Mouse (Mus musculus) limb, embryonic 14.5 days (tissue): ENCODE measurements around the gene St3gal3. TPM values are rescaled to one million over a fixed set of nuclear protein-coding genes. Genes with fewer than 3 reads are reported as not detected.

Experiments
- ATAC-seq: fragments of 200-750 bp; cut with Nextera tagmentation; 2 replicates; pipeline ENCODE4 v1.8.0; 2017; ENCODE audit warnings: low read depth, moderate number of reproducible peaks, moderate TSS enrichment; ENCODE audit not compliant: low FRiP score
- DNase-seq: peaks from one replicate; pipeline ENCODE4 v3.0.0-alpha.2; 2015; ENCODE audit warnings: low spot score
- H3K27ac ChIP-seq: fragments of 300-500 bp; sonication (generic); replicated peaks from 2 replicates; pipeline ENCODE4 v1.5.1; 2014; ENCODE audit warnings: low read depth, mild to moderate bottlenecking, low read length, moderate library complexity, mixed read lengths
- H3K27me3 ChIP-seq: fragments of 300-500 bp; sonication (generic); 2 replicates; pipeline ENCODE4 v1.6.1; 2014; ENCODE audit warnings: low read length, mixed read lengths; ENCODE audit not compliant: control insufficient read depth, insufficient read depth
- H3K36me3 ChIP-seq: fragments of 300-500 bp; sonication (generic); 2 replicates; pipeline ENCODE4 v1.6.1; 2014; ENCODE audit warnings: mild to moderate bottlenecking, low read length, moderate library complexity, mixed read lengths; ENCODE audit not compliant: control insufficient read depth, insufficient read depth
- H3K4me1 ChIP-seq: fragments of 300-500 bp; sonication (generic); 2 replicates; pipeline ENCODE4 v1.6.1; 2014; ENCODE audit warnings: antibody characterized with exemption, low read length, mixed read lengths; ENCODE audit not compliant: control insufficient read depth, insufficient read depth
- H3K4me2 ChIP-seq: fragments of 300-500 bp; sonication (generic); replicated peaks from 2 replicates; pipeline ENCODE4 v1.6.1; 2014; ENCODE audit warnings: low read depth, mild to moderate bottlenecking, low read length, moderate library complexity; ENCODE audit not compliant: severe bottlenecking
- H3K4me3 ChIP-seq: fragments of 300-500 bp; sonication (generic); replicated peaks from 2 replicates; pipeline ENCODE4 v1.5.1; 2014; ENCODE audit warnings: low read length
- H3K9ac ChIP-seq: fragments of 300-500 bp; sonication (generic); 2 replicates; pipeline ENCODE4 v1.6.1; 2014; ENCODE audit warnings: mild to moderate bottlenecking, low read depth, low read length, moderate library complexity; ENCODE audit not compliant: severe bottlenecking
- H3K9me3 ChIP-seq: fragments of 300-500 bp; sonication (generic); 2 replicates; pipeline ENCODE4 v1.6.1; 2016; ENCODE audit warnings: low read length; ENCODE audit not compliant: control insufficient read depth
- POLR2A ChIP-seq: fragments of 200-500 bp; IDR thresholded peaks from 2 replicates; pipeline ENCODE4 v1.8.0; 2012; ENCODE audit warnings: inconsistent platforms, mild to moderate bottlenecking, moderate library complexity, borderline replicate concordance; ENCODE audit not compliant: insufficient read depth, insufficient read length; ENCODE audit errors: extremely low read depth
- WGBS: fragments of 180-500 bp; shearing (Covaris S2); extraction: QIAGEN DNeasy Blood & Tissue Kit; methylation state at CpG from one replicate; pipeline ENCODE4 v1.1.7; 2014; 5-methylcytosine and 5-hydroxymethylcytosine counted together
- polyA plus RNA-seq, 2 experiments: library from polyadenylated mRNA; depleted of rRNA in 1 of 2; stranded (reverse) in 1 of 2; unstranded in 1 of 2; fragments of >200 nt; fragmentation: Nextera tagmentation in 1 of 2; extraction: Ambion mirVana in 1 of 2; gene quantifications; 2 replicates each; pipeline versions ENCODE4 v1.2.1 to v1.2.3; 2012 to 2014

The St3gal3 gene
- polyA plus RNA-seq, 2 experiments, result 5.4 to 26.1 TPM

DNA sequence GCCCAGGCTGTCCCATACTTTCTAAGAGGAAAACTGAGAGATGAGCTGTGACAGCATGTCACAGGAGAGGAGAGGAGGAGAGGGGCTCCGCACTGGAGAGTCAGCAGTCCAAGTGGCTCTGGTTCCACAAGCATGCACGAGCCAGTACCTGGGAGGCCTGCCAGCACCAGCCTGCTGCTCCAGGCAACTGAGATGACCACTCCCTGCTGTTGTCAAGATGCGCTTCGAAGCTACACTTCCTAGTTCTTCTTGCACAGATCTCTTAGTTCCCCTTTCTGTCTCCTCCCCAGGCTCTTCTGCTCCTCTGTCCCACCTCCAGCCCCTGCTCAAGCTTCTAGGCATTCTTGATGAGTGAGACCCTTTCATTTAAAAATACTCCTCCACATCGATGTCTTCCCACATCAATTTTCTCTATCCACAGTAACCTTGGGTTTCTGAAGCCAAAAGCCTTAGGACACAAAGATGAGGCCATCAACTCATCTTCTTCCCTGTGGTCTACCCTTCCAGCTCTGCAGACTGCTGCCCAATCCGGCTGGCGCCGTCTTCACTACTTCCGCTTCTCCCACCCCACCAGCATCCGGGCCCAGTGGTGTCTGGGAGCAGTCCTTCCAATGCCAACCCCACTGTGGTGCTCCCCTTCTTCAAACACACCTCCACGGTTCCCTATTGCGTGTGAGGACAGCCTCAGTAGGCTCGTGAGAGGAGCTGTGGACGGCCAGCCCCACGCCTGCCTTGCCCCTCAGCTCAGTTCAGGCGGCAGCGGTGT, 17.5 kb upstream of the St3gal3 start:
- H3K27me3 ChIP-seq, result no peaks in the 10 kb centered on the region
- H3K9me3 ChIP-seq, result no peaks in the 10 kb centered on the region
- H3K27ac ChIP-seq, result no peak overlapping the region
- no peak for DNase-seq
- H3K36me3 ChIP-seq, result peaks cover 95% of the 10 kb centered on the region
- no peak overlapping the region for H3K4me2 ChIP-seq
- ATAC-seq, result no peak
- H3K4me1 ChIP-seq, result no peaks in the 10 kb centered on the region
- H3K9ac ChIP-seq, result no peak overlapping the region
- TF ChIP-seq POLR2A, result no peak
- no peak overlapping the region for H3K4me3 ChIP-seq
- 95% methylated on average over 14 of the region's 17 CpGs for WGBS

- Histone ChIP-seq H3K4me3 (no peak overlapping the region), H3K4me1 (no peaks in the 10 kb centered on the region), H3K27me3 (no peaks in the 10 kb centered on the region), H3K9ac (no peak overlapping the region), H3K4me2 (no peak overlapping the region), H3K27ac (no peak overlapping the region), H3K36me3 (peaks cover 97% of the 10 kb centered on the region), H3K9me3 (no peaks in the 10 kb centered on the region)
- ATAC-seq (no peak), DNase-seq (no peak)
- WGBS, result 93% methylated on average over 7 of the region's 7 CpGs
- TF ChIP-seq POLR2A, result no peak
Observed at GRCm38 (mm10) chr4:118150804-118151203, 16.1 kb upstream of the St3gal3 start.

- H3K9me3 ChIP-seq, result no peaks in the 10 kb centered on the region
- WGBS, result 88% methylated on average over 14 of the region's 14 CpGs
- no peaks in the 10 kb centered on the region for H3K27me3 ChIP-seq
- DNase-seq (no peak), ATAC-seq (no peak)
- no peak overlapping the region for H3K27ac ChIP-seq
- no peak for TF ChIP-seq POLR2A
- no peak overlapping the region for H3K4me2 ChIP-seq
- no peak overlapping the region for H3K4me3 ChIP-seq
- no peak overlapping the region for H3K9ac ChIP-seq
- H3K36me3 ChIP-seq, result peaks cover 97% of the 10 kb centered on the region
- no peaks in the 10 kb centered on the region for H3K4me1 ChIP-seq
Observed at GRCm38 (mm10) chr4:118149956-118150680, 15.4 kb upstream of the St3gal3 start.

- DNase-seq, result no peak
- no peak for TF ChIP-seq POLR2A
- 89% methylated on average over 9 of the region's 10 CpGs for WGBS
- Histone ChIP-seq H3K36me3 (peaks cover 97% of the 10 kb centered on the region), H3K9me3 (no peaks in the 10 kb centered on the region), H3K27me3 (no peaks in the 10 kb centered on the region), H3K4me3 (no peak overlapping the region), H3K27ac (no peak overlapping the region), H3K4me2 (no peak overlapping the region), H3K9ac (no peak overlapping the region; the same call in 1 of the 2 replicates), H3K4me1 (no peaks in the 10 kb centered on the region)
- ATAC-seq, result no peak
Observed at GRCm38 (mm10) chr4:118149055-118149576, 14.4 kb upstream of the St3gal3 start.

DNA sequence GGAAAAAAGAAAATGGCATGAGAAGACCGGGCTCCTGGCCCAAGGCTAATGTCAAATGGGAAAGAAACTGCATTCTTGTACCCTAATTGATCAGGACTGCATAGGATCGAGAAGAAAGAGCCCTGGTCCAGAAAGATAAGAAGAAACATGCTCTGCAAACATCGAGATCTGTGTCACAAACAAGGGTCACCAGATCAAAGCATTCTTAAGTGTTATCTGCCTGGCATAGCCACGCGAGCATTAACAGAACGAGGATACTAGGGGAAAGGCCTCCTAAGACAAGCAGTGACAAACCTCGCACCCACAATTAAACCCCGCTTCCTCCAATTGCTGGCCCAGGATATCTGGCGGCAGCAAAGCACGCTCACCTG, 13.6 kb upstream of the St3gal3 start:
- no peaks in the 10 kb centered on the region for H3K4me1 ChIP-seq
- no peak overlapping the region for H3K27ac ChIP-seq
- H3K36me3 ChIP-seq, result peaks cover 97% of the 10 kb centered on the region
- no peak for TF ChIP-seq POLR2A
- DNase-seq (no peak), ATAC-seq (no peak)
- 71% methylated on average over 10 of the region's 10 CpGs for WGBS
- no peaks in the 10 kb centered on the region for H3K9me3 ChIP-seq
- no peak overlapping the region for H3K4me3 ChIP-seq
- no peaks in the 10 kb centered on the region for H3K27me3 ChIP-seq
- no peak overlapping the region for H3K4me2 ChIP-seq
- no peak overlapping the region for H3K9ac ChIP-seq
